In genomic region chr16:30745598-30746181, GRCm38 (mm10) we compare ENCODE assay signal across 10 mouse cellular contexts.
DNase-seq lines count a peak whose midpoint lies in the region.
"Had no signal": no experiment of that assay in that cellular context is flagged by ENCODE, and none has a peak within 500 bp of the region (broad histone marks: within the 10 kb centered on the region; RNA-seq: fewer than 3 reads in every experiment).

No protein-coding gene starts in this region.

- 34% methylated on average over 11 of the region's 11 CpGs for WGBS in heart, embryonic 10.5 days

- DNase-seq in layer of hippocampus, adult 11-12 months (ENCODE audit: low spot score) = peak; percentile 30
- no peak for DNase-seq in layer of hippocampus, postnatal 25 days (ENCODE audit: extremely low spot score in 1 of 2, low spot score in 1 of 2)
- peak; percentile 74 to 76 for DNase-seq in cerebellum, postnatal 10 days
- no peak for DNase-seq in heart, embryonic 10.5 days (ENCODE audit: low spot score)
- DNase-seq in kidney, postnatal 25 days = peak; percentile 53 to 70
- peak; percentile 68 for DNase-seq in lung, postnatal 10 days
- no peak for DNase-seq in ovary, adult 18-20 months (ENCODE audit: low spot score)
- no peak for DNase-seq in c-Kit-positive CD71-positive TER-119-positive erythroid progenitor cells, embryonic 14.5 days (ENCODE audit: low spot score)

- H3K4me1 ChIP-seq in heart, embryonic 10.5 days = peaks cover 27% of the 10 kb centered on the region

- H3K4me3 ChIP-seq in heart, embryonic 10.5 days = no peak overlapping the region
- H3K4me3 ChIP-seq: myocyte had no signal

- H3K9me3 ChIP-seq in heart, embryonic 10.5 days = no peaks in the 10 kb centered on the region
- H3K9me3 ChIP-seq: G1E had no signal

- H3K27me3 ChIP-seq in heart, embryonic 10.5 days (ENCODE audit: insufficient read depth, poor library complexity, severe bottlenecking) = no peaks in the 10 kb centered on the region

- no peaks in the 10 kb centered on the region for H3K36me3 ChIP-seq in heart, embryonic 10.5 days
- H3K36me3 ChIP-seq: G1E had no signal

- peak overlapping the region; percentile 64 for H3K27ac ChIP-seq in heart, embryonic 10.5 days

Comparison
In these comparisons a context has a peak if more than half of its experiments do, and no peak if none do; other contexts are left out.
1. DNase-seq: peak in layer of hippocampus, adult 11-12 months (single experiment), cerebellum, postnatal 10 days (2 of 2), kidney, postnatal 25 days (2 of 2) and lung, postnatal 10 days (single experiment); none in layer of hippocampus, postnatal 25 days (0 of 2), heart, embryonic 10.5 days (single experiment), ovary, adult 18-20 months (single experiment) and c-Kit-positive CD71-positive TER-119-positive erythroid progenitor cells, embryonic 14.5 days (single experiment).